Mouse (Mus musculus) left cerebral cortex, adult 8-10 months (tissue): Measurements from ENCODE around the gene Osbpl3. TPM values are rescaled to one million over a fixed set of nuclear protein-coding genes. Genes with fewer than 3 reads are reported as not detected.

Source experiments
- DNase-seq, 2 experiments: peaks; one replicate each; pipeline ENCODE4 v3.0.0; 2022; ENCODE audit warnings: low spot score in 2 of 2
- total RNA-seq, 4 experiments: library from RNA; stranded (reverse); gene quantifications; 2 replicates each; pipeline ENCODE4 v1.2.4; 2022

The Osbpl3 gene
- total RNA-seq, 4 experiments from 2014 or later = 31.7 to 34.6 (median 33.9) TPM

- DNase-seq = no peak
Observed at GRCm38 (mm10) chr6:50340226-50340906, 115.6 kb downstream of the Osbpl3 start.

GRCm38 (mm10) chr6:50337431-50337830, 118.6 kb downstream of the Osbpl3 start:
- no peak for DNase-seq

GRCm38 (mm10) chr6:50336376-50336775, 119.6 kb downstream of the Osbpl3 start:
- no peak for DNase-seq

GRCm38 (mm10) chr6:50334846-50335821, 120.9 kb downstream of the Osbpl3 start:
- no peak for DNase-seq

GRCm38 (mm10) chr6:50333346-50333745, 122.7 kb downstream of the Osbpl3 start:
- no peak for DNase-seq

- no peak for DNase-seq
Observed at GRCm38 (mm10) chr6:50331477-50331876, 124.5 kb downstream of the Osbpl3 start.

GRCm38 (mm10) chr6:50329380-50329779, 126.6 kb downstream of the Osbpl3 start:
- no peak for DNase-seq

- no peak for DNase-seq
Observed at GRCm38 (mm10) chr6:50328901-50329300, 127.1 kb downstream of the Osbpl3 start.

- no peak for DNase-seq
Observed at GRCm38 (mm10) chr6:50326192-50326591, 129.8 kb downstream of the Osbpl3 start.

- DNase-seq = no peak
Observed at GRCm38 (mm10) chr6:50325485-50325884, 130.5 kb downstream of the Osbpl3 start.

GRCm38 (mm10) chr6:50322631-50323030, 133.4 kb downstream of the Osbpl3 start:
- DNase-seq = peak; percentile 34 to 87

GRCm38 (mm10) chr6:50321739-50322138, 134.3 kb downstream of the Osbpl3 start:
- no peak for DNase-seq

- DNase-seq = peak in 1 of 2 experiments; percentile 80
Observed at GRCm38 (mm10) chr6:50318590-50319172, 137.3 kb downstream of the Osbpl3 start.

GRCm38 (mm10) chr6:50318150-50318549, 137.9 kb downstream of the Osbpl3 start:
- no peak for DNase-seq

GRCm38 (mm10) chr6:50316795-50317505, 139.1 kb downstream of the Osbpl3 start:
- DNase-seq = no peak

- DNase-seq = peak; percentile 36 to 85
Observed at GRCm38 (mm10) chr6:50314406-50315071, 141.5 kb downstream of the Osbpl3 start.

- peak; percentile 52 to 55 for DNase-seq
Observed at GRCm38 (mm10) chr6:50312647-50313046, 143.4 kb downstream of the Osbpl3 start.

- DNase-seq = no peak
Observed at GRCm38 (mm10) chr6:50309019-50309418, 147.0 kb downstream of the Osbpl3 start.

- no peak for DNase-seq
Observed at GRCm38 (mm10) chr6:50306625-50307024, 149.4 kb downstream of the Osbpl3 start.

- DNase-seq = peak; percentile 54 to 63
Observed at GRCm38 (mm10) chr6:50304949-50305491, 151.0 kb downstream of the Osbpl3 start.
